Mouse (Mus musculus) embryonic stem cell, embryonic (primary cell): ENCODE results near the gene Zp1.

Source experiments
- CTCF ChIA-PET, 4 experiments: fragments of 300-600 bp in 2 of 4; fragments of 350-600 bp in 2 of 4; sonication (Branson Sonifier 250); formaldehyde crosslinking; loops; one replicate each; lab custom pipeline; 2022; ENCODE audit warnings: inconsistent platforms in 2 of 4; lab: Charles Lee
- POLR2A ChIA-PET, 4 experiments: fragments of 300-600 bp in 2 of 4; fragments of 350-600 bp in 2 of 4; sonication (Branson Sonifier 250); formaldehyde crosslinking; loops; one replicate each; lab custom pipeline; 2022; ENCODE audit warnings: antibody characterized with exemption in 4 of 4, inconsistent platforms in 1 of 4; lab: Charles Lee

The Zp1 gene

DNA sequence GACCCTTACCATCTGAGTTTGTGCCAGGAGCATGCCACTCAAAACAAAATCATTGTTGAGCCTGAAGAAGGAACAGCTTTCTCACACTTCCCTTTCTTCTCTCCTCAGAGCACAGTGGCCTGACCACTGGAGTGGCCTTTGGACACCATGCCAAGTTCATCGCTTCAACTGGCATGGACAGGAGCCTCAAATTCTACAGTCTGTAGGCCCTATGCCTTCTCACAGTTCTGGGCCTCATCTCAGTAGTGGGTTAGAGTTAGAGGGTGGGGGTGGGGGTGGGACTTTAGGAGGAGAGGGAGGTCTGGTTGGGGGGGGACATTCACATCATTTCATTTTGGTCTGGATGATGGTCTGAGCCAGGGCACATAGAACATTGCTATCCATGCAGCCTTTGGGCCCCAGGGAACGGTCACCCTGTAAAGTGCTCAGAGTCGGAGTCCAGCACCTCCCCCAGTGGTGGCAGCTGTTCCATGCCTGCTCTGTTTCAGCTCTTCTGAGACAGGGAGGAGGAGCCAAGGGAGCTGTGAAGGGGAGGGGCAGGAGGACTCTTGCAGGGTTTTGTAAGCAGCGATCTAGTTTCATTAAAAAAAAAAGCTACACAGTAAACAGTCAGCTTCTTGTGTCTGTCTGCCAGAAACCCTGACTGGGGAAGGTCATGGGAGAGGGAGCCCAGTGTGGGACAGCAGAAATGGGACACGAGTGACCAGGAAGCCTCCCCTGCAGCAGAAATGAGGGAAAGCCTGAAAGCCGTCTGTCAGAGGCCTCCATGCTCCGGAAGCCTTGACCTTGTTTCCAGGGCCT, 15.3 kb downstream of the Zp1 start:
- ChIA-PET POLR2A (interaction anchor here in 3 of 4 experiments (0.8 to 6.7 kb wide), 13 partner anchors 9 to 299 kb away, joined by 3 to 49 read pairs (median 4); partner anchors contain the start of genes Prpf19 (in 3 of the 3), Ptgdr2 (in 1 of the 3), Tkfc (in 1 of the 3) and Zp1 (in 1 of the 3)), CTCF (interaction anchor here in 2 of 4 experiments (0.6 to 2.4 kb wide), 8 partner anchors 8 to 307 kb away, joined by 3 to 15 read pairs (median 4); partner anchors contain the start of gene Prpf19 (in 1 of the 2))

DNA sequence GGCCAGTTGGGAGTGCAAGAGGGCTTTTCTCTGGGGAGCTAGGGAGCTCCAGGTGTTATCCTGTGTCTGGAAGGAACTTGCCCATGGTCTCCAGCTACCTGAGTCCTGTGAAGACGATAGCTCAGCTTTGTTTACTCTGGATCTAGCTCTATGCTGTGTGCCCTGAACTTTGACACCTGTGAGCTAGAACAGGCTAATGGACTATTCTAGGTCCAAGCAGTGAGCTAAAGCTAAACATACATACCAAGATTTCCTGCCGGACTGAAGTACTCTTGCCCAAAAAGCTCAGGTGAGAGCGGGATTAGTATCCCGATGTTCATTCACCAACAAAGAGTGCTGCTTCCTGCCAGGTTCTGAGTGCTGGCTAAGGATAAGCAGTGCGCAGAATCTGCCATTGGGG, 15.9 kb downstream of the Zp1 start:
- ChIA-PET POLR2A (interaction anchor here in 3 of 4 experiments (0.8 to 6.7 kb wide), 10 partner anchors 9 to 298 kb away, joined by 3 to 49 read pairs (median 4); partner anchors contain the start of genes Prpf19 (in 3 of the 3), Ccdc86 (in 1 of the 3) and Tkfc (in 1 of the 3)), CTCF (interaction anchor here in 1 of 4 experiments (1.4 to 2.4 kb wide), 3 partner anchors 10 to 306 kb away, joined by 4 to 15 read pairs (median 5); no protein-coding TSS in a partner anchor)

DNA sequence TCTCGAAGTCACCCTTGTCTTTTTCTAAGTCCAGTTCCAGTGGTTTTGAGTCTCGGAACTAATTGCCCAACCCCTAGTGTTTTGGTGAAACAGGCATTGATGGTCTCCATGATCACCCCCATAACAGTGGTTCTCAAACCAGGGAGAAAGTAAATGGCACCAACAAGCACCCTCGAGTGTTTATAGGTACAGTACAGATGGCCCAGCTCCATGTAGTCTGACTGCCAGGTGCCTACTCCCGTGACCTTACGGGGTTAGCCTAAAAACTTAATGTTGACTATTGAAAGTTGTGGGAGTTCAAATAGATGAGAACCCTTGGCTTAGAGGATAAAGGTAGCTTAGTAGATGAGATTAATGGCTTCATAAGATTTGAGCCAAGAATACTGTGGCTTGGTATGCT, 19.4 kb downstream of the Zp1 start:
- POLR2A ChIA-PET: interaction anchor here in 1 of 4 experiments (1.1 kb wide), 1 partner anchor 16 kb away, joined by 3 read pairs; no protein-coding TSS in a partner anchor

DNA sequence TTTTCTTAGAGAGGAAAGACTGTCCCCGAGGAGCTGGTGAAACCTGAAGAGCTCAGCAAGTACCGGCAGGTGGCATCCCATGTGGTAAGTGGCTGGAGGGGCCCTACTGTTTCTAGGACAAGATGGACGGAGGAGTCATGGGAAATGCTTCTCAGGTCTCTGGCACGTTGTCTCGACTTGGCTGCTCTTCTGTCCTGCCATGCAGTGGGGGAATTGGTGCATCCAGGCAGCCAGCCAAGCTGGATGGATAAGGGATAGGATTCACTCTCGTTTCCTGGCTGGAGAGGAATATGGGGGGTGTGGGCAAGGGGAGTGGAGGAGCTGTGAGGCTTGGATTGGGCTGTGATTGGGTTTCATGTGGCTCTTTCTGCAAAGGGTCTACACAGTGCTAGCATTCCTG, 20.1 kb downstream of the Zp1 start:
- POLR2A ChIA-PET: interaction anchor here in 2 of 4 experiments (0.5 to 1.9 kb wide), 7 partner anchors 8 to 41 kb away, joined by 3 to 6 read pairs (median 4); partner anchors contain the start of gene Tmem132a (in 1 of the 2)
- CTCF ChIA-PET: interaction anchor here in 2 of 4 experiments (0.7 to 2.1 kb wide), 3 partner anchors 79 to 191 kb away, joined by 3 to 7 read pairs (median 6); no protein-coding TSS in a partner anchor

More for the DNA sequence above, 19.4 kb downstream of the Zp1 start:
- CTCF ChIA-PET: interaction anchor here in 1 of 4 experiments (2.1 kb wide), 1 partner anchor 78 kb away, joined by 6 read pairs; no protein-coding TSS in a partner anchor

DNA sequence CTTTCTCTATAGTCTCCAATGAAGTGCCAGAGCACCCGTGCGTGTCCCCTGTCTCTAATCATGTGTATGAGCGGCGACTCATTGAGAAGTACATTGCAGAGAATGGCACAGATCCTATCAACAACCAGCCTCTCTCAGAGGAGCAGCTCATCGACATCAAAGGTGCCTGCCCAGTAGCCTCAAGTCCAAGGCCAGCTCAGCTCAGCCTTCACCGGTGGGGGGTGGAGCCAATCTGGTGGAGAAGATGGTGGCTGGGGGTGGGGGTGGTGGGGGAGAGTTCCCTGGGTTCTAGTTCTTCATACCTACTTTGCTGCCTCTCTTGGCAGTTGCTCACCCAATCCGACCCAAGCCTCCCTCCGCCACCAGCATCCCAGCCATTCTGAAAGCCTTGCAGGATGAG, 22.9 kb downstream of the Zp1 start:
- ChIA-PET CTCF (interaction anchor here in 2 of 4 experiments (0.6 to 1.7 kb wide), 3 partner anchors 8 to 10 kb away, joined by 3 to 5 read pairs (median 3); no protein-coding TSS in a partner anchor), POLR2A (interaction anchor here in 3 of 4 experiments (0.6 to 4.2 kb wide), 9 partner anchors 9 to 82 kb away, joined by 3 to 49 read pairs (median 3); partner anchors contain the start of gene Ccdc86 (in 1 of the 3))

DNA sequence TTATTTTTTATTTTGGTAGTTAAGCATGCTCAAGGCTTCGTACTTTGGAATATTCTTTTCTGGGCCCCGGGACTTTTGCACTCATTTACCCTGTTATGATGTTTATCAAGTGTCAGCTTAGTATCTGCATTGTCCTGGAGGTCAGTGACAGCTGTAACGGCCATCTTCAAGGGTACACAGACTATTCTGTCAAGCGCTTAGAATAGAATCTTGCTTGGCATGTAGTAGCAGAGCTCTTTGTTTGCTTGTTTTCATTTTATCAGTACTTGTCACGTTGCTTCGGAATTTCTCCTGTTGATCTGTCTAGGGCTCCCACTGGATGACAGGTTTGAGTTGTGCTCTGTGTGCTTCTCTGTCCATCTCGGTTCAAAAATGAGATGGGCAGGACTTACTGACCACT, 23.6 kb downstream of the Zp1 start:
- CTCF ChIA-PET: interaction anchor here (0.6 to 1.7 kb wide), 7 partner anchors 9 to 83 kb away, joined by 3 to 5 read pairs (median 3); partner anchors contain the start of gene Ptgdr2 (in 1 of the 4)
- POLR2A ChIA-PET: interaction anchor here in 3 of 4 experiments (0.6 to 4.2 kb wide), 18 partner anchors 10 to 352 kb away, joined by 3 to 49 read pairs (median 4); partner anchors contain the start of genes Ccdc86 (in 1 of the 3), Cyb561a3 (in 1 of the 3), Ddb1 (in 1 of the 3) and Tkfc (in 1 of the 3)

DNA sequence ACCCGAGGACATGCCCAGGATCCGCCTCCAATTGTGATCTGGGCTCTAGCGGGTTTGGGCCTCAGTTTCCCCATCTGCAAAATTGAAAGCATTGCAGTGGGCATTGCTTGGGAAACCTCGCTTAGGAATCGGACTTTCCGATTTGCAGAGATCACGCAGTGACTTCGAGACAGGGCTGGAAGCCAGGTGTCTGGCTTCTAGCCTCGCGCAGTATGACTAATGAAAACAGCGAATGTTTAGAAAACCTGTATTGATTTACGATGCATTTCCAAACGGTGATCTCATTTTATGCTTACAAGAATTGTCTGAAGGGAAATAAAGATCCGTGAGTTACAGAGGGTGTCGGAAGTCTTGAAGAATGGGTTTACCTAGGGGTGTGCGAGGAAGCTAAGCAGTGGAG, 24.7 kb downstream of the Zp1 start:
- ChIA-PET CTCF (interaction anchor here in 3 of 4 experiments (0.7 to 2.1 kb wide), 13 partner anchors 10 to 186 kb away, joined by 3 to 14 read pairs (median 5); partner anchors contain the start of genes Ccdc86 (in 1 of the 3) and Ptgdr2 (in 1 of the 3)), POLR2A (interaction anchor here (0.6 to 4.2 kb wide), 52 partner anchors 9 to 618 kb away, joined by 3 to 49 read pairs (median 4); partner anchors contain the start of genes Ccdc86 (in 2 of the 4), Cyb561a3 (in 2 of the 4), Ddb1 (in 2 of the 4) and Sdhaf2 (in 2 of the 4))

DNA sequence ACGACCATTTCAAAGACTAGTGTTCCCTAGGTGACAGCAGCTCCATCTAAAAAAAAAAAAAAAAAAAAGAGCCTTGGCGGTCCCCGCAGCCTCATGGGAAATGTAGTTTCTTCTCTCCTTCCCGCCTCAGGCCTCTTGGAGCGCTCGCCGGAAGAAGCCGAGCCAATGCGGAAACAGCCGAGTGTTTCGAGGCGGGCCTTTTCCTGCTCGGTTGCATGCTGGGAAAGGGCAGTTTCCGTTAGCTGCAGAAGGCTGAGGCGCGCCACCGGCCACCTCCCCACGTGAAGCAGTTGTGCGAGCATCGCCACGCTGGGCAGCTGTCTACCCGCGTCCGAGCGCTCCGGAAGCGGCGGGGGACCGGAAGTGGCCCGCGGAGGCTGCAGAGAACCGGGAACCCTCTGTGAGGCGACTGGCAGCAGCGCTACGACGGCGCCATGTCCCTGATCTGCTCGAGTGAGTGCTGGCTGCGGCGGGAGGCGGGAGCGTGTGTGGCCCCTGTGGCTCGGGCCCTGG, 25.4 kb downstream of the Zp1 start, which contains the start of gene Prpf19:
Gene Prpf19, plus strand, starts transcription at position 216 of the 513 bp plus-strand sequence.
- ChIA-PET CTCF (interaction anchor here (0.6 to 2.1 kb wide), 23 partner anchors 10 to 1903 kb away, joined by 3 to 14 read pairs (median 4); partner anchors contain the start of genes Ccdc86 (in 1 of the 4), Fads1 (in 1 of the 4) and Pga5 (in 1 of the 4)), POLR2A (interaction anchor here (0.5 to 4.2 kb wide), 77 partner anchors 9 to 1593 kb away, joined by 3 to 49 read pairs (median 4); partner anchors contain the start of genes Ccdc86 (in 2 of the 4), Ms4a10 (in 2 of the 4), Ptgdr2 (in 2 of the 4) and Sdhaf2 (in 2 of the 4))

DNA sequence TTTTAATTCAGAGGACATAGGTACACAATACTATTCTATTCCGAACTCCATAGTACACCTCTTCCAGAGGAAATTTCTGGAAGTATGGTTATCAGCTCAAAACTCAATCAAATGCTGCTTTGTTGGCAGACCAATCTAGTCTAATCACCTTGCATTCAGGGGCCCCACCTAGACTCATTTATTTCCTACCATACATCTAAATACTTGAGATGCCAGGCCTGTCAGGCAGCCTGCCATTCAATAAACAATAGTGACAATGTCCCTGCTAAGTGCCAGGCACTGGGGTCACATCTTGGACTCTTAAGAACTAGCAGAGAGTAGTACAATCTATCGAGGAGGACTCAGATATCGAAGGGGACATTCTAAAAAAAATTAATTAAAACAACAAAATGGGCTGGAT, 28.2 kb downstream of the Zp1 start:
- POLR2A ChIA-PET: interaction anchor here in 1 of 4 experiments (0.6 kb wide), 1 partner anchor 10 kb away, joined by 3 read pairs; no protein-coding TSS in a partner anchor
- CTCF ChIA-PET: interaction anchor here in 1 of 4 experiments (1.0 kb wide), 1 partner anchor 45 kb away, joined by 4 read pairs; the partner anchor contains the start of gene Ptgdr2

DNA sequence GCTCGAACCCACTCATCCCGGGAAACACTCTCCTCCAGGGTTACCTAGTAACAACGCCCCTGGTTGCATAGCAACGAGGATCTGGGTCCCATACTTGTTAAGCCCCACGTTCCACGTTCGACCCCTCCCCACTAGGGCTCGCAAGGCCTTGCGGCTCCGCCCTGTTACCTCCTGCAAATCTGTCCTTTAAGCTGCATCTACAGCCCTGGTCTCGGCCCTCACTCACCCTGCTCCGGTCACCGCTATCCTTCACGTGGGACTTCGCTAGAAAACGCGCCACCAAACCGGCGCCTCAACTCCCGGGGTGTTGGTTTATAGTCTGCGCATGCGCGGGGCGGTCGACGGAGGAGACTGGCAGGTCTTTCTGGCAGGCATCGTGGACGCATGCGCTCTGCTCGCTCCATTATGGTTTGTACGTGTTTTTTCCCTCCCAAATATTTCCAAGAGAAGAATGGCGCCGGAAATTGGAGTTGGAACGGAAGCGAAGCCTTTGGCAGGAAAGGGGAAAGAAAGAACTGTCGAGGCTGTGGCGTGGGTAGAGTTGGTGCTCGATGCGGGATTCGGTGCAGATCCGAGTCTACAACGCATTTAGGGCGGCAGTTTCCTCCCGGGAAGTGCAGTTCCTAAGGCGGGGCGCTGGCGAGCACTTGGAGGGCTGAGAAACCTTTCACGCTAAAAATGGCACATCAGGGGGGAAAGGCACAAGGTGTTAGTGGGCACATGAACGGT, 38.8 kb downstream of the Zp1 start, which contains the start of gene Tmem109:
Gene Tmem109, minus strand, starts transcription at position 576 of the 729 bp plus-strand sequence.
- CTCF ChIA-PET: interaction anchor here in 2 of 4 experiments (0.8 to 1.5 kb wide), 4 partner anchors 20 to 103 kb away, joined by 3 to 5 read pairs (median 4); no protein-coding TSS in a partner anchor

DNA sequence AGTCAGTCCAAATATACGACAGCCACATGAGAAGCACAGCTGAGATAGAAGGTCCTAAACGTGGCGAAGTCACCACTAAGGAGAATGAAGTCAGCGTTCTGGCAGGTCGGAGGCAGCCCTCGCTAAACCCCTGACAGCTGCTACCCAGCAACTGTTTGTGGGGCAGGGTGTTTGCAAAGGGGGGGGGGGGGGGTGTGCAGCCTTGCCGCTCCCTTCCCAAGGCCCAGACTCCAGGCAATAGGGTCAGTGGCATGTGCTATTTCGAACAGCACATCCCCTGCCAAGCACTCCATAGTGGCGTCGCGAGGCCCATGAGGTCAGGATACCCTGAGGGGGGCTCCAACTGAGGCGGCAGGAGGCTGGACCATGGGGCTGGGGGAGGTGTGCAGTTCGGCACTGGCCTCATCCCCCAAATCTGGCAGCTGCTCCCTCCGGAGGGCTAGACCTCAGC, 39.4 kb downstream of the Zp1 start:
- CTCF ChIA-PET: interaction anchor here in 3 of 4 experiments (0.6 to 1.5 kb wide), 8 partner anchors 12 to 720 kb away, joined by 3 to 8 read pairs (median 4); no protein-coding TSS in a partner anchor

More for the DNA sequence above, 38.8 kb downstream of the Zp1 start, which contains the start of gene Tmem109:
- POLR2A ChIA-PET: interaction anchor here in 3 of 4 experiments (0.6 to 2.9 kb wide), 9 partner anchors 14 to 277 kb away, joined by 3 to 14 read pairs (median 3); partner anchors contain the start of gene Prpf19 (in 1 of the 3)

DNA sequence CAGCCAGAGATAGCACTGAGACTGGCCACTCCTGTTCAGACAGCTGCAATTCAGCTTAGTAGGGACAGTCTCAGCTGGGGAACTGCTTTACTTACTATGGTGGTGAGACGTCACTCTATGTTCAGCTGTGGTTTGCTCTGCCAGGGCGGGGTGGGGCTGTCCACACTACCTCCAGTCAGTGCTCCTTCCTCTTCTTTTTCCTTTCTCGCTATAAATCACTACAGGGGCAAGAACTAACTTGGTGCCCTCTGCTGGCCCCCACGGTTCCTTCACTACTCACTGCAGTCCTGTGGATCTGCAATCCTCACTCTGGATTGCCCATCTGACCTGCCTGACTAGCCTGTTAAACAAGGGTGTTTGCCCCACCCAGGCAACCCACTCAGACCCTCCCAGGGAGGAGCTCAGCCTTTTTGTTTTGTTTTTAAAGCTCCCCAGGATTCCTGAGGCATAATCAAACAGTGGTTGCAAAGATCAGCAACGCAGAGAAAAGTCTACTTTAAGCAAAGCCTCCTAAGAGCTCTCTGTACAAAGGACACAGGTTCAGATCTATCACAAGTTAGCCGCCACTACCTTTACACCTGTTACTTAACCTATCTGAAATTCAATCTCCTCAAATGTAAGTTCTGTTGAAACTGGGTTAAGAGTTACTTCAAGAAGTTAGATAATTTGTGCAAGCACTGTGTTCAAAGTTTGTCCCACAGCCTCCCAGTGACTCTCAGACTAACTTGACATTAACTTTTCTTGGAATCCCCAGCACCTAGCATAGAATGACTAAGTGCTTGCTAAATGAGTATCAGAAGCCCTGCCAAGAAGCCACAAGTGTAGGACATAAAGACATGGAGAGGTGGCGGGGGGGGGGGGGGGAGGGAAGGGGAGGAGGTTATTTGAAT, 40.1 kb downstream of the Zp1 start:
- CTCF ChIA-PET: interaction anchor here (0.5 to 1.4 kb wide), 9 partner anchors 10 to 721 kb away, joined by 3 to 8 read pairs (median 4); partner anchors contain the start of gene Tkfc (in 1 of the 4)
- POLR2A ChIA-PET: interaction anchor here (0.5 to 2.9 kb wide), 14 partner anchors 12 to 397 kb away, joined by 3 to 14 read pairs (median 3); partner anchors contain the start of gene Prpf19 (in 2 of the 4)

More for the DNA sequence above, 39.4 kb downstream of the Zp1 start:
- POLR2A ChIA-PET: interaction anchor here (0.5 to 2.9 kb wide), 16 partner anchors 12 to 398 kb away, joined by 3 to 14 read pairs (median 3); partner anchors contain the start of gene Prpf19 (in 2 of the 4)

DNA sequence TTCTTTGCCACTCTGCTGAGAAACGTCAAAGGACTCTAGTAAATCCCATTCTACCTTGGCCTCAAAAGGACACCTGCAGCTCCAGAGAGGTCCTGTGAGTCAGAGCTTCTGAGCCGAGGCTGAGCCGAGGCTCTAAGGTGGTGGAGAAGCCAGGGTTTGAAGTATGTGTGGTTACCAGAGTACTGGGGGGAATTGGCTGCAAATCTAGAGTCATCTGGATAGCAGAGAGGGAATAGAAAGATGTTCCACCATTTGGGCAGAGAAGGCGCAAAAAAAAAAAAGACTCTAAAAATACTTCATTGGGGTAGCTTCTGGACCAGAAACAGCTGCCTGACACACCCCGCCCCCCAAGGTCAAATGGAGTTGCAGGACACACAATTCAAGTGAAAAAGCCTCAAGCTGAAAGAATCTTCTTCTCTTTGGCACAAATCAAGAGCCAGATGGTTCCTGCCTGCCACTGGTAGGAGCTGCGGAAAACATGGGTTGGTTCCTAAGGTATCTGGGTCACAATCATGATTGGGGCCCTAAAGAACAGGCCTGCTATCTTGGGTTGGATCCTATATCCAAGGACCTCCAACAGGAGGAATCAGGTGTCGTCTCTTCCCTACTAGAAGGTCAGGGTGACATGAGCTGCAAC, 42.1 kb downstream of the Zp1 start:
- ChIA-PET CTCF (interaction anchor here in 2 of 4 experiments (0.5 to 1.3 kb wide), 4 partner anchors 10 to 760 kb away, joined by 3 to 7 read pairs (median 4); no protein-coding TSS in a partner anchor), POLR2A (interaction anchor here in 3 of 4 experiments (0.6 to 1.0 kb wide), 6 partner anchors 8 to 1131 kb away, joined by 3 to 5 read pairs (median 3); partner anchors contain the start of genes Prpf19 (in 1 of the 3) and Tmem132a (in 1 of the 3))

DNA sequence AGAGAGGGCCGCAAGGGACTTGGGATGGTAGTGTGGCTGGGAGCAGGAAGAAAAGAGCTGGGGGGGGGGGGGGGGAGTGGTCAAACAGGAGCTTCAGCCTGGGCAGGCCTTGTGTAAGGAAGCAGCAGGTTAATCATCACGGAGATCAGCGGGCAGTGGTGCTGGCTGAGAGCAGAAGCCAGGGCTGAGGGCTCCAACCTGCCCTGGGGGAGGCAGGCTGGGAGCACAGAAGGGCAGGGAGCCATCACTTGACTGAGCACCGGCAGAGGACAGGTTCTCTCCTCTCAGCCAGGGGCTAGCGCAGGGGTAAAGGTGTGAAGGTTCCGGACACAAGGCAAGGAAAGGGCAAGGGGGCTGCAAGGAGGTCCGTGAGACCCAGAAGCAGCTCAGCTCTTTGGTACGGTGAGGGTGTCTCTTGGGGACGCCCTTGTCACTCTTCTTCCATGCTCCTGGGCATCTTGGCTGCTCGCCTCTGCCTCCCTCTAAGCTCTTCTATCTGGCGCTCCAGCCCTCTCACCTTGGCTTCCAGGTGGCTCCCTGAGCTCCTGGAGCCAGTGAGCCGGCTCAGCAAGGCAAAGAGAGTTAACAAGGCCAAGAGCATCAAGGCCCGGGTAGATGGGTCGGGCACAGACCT, 49.0 kb downstream of the Zp1 start:
- POLR2A ChIA-PET: interaction anchor here in 2 of 4 experiments (0.8 to 1.3 kb wide), 2 partner anchors 10 to 157 kb away, joined by 3 read pairs; no protein-coding TSS in a partner anchor
- CTCF ChIA-PET: no interaction called here
